Mouse (Mus musculus) kidney, postnatal 0 days (tissue): Measurements from ENCODE around the gene Epm2aip1. TPM values are rescaled to one million over a fixed set of nuclear protein-coding genes. Genes with fewer than 3 reads are reported as not detected.

ENCODE experiments used
- ATAC-seq: fragments of 200-750 bp; cut with Nextera tagmentation; replicated peaks from 2 replicates; pipeline ENCODE4 v1.8.0; 2017; ENCODE audit warnings: low read depth, moderate number of reproducible peaks, moderate TSS enrichment, moderate library complexity; ENCODE audit not compliant: low FRiP score
- DNase-seq: peaks from one replicate; pipeline ENCODE4 v3.0.0-alpha.2; 2016; ENCODE audit warnings: low spot score
- H3K27ac ChIP-seq: fragments of 300-500 bp; sonication (generic); 2 replicates; pipeline ENCODE4 v1.5.1; 2014; ENCODE audit warnings: mild to moderate bottlenecking
- H3K27me3 ChIP-seq: fragments of 300-500 bp; sonication (generic); 2 replicates; pipeline ENCODE4 v1.6.1; 2014; ENCODE audit warnings: low read length, mixed read lengths; ENCODE audit not compliant: insufficient read depth
- H3K36me3 ChIP-seq: fragments of 300-500 bp; sonication (generic); 2 replicates; pipeline ENCODE4 v1.6.1; 2014; ENCODE audit warnings: low read length, mixed read lengths; ENCODE audit not compliant: insufficient read depth
- H3K4me1 ChIP-seq: fragments of 300-500 bp; sonication (generic); replicated peaks from 2 replicates; pipeline ENCODE4 v1.6.1; 2014; ENCODE audit warnings: antibody characterized with exemption, low read length, mixed read lengths; ENCODE audit not compliant: insufficient read depth
- H3K4me2 ChIP-seq: fragments of 300-500 bp; sonication (generic); 2 replicates; pipeline ENCODE4 v1.6.1; 2014; ENCODE audit warnings: mild to moderate bottlenecking, low read length, moderate library complexity, mixed read lengths
- H3K4me3 ChIP-seq: fragments of 300-500 bp; sonication (generic); replicated peaks from 2 replicates; pipeline ENCODE4 v1.5.1; 2014; ENCODE audit warnings: low read depth, low read length
- H3K9ac ChIP-seq: fragments of 300-500 bp; sonication (generic); 2 replicates; pipeline ENCODE4 v1.6.1; 2014; ENCODE audit warnings: low read depth, low read length
- H3K9me3 ChIP-seq: fragments of 300-500 bp; sonication (generic); replicated peaks from 2 replicates; pipeline ENCODE4 v1.6.1; 2016; ENCODE audit warnings: low read length, inconsistent platforms, mixed read lengths
- CTCF ChIP-seq: IDR thresholded peaks from 2 replicates; pipeline ENCODE4 v1.5.1; 2016; ENCODE audit warnings: antibody characterized with exemption, low read depth, mild to moderate bottlenecking, moderate library complexity
- WGBS: fragments of 180-500 bp; shearing (Covaris S2); extraction: QIAGEN DNeasy Blood & Tissue Kit; methylation state at CpG from one replicate; pipeline ENCODE4 v1.1.7; 2014; 5-methylcytosine and 5-hydroxymethylcytosine counted together
- polyA plus RNA-seq: library from polyadenylated mRNA; unstranded; fragments of >200 nt; fragmentation: Nextera tagmentation; extraction: Ambion mirVana; gene quantifications from 2 replicates; pipeline ENCODE4 v1.2.1, GENCODE M21; 2015

Epm2aip1 gene
- polyA plus RNA-seq, 1 experiment from 2014 or later: 18.6 TPM

GRCm38 (mm10) chr9:111243384-111243783 lies 28.3 kb upstream of the Epm2aip1 start:
- H3K4me3 ChIP-seq: no peak overlapping the region
- no peaks in the 10 kb centered on the region for H3K4me1 ChIP-seq
- H3K36me3 ChIP-seq: peaks cover 29% of the 10 kb centered on the region
- H3K4me2 ChIP-seq: no peak overlapping the region
- no peaks in the 10 kb centered on the region for H3K27me3 ChIP-seq
- TF ChIP-seq CTCF: no peak
- H3K27ac ChIP-seq: no peak overlapping the region
- ATAC-seq (no peak), DNase-seq (no peak)
- H3K9ac ChIP-seq: no peak overlapping the region
- WGBS: 85% methylated on average over 6 of the region's 6 CpGs
- H3K9me3 ChIP-seq: no peaks in the 10 kb centered on the region

- Histone ChIP-seq H3K4me1 (no peaks in the 10 kb centered on the region), H3K4me2 (no peak overlapping the region), H3K9me3 (no peaks in the 10 kb centered on the region), H3K9ac (no peak overlapping the region), H3K4me3 (no peak overlapping the region), H3K27me3 (no peaks in the 10 kb centered on the region), H3K27ac (no peak overlapping the region), H3K36me3 (peaks cover 23% of the 10 kb centered on the region)
- ATAC-seq: no peak
- TF ChIP-seq CTCF: no peak
- 81% methylated on average over 6 of the region's 6 CpGs for WGBS
- no peak for DNase-seq
Observed at GRCm38 (mm10) chr9:111245546-111245945, 26.2 kb upstream of the Epm2aip1 start.

DNA sequence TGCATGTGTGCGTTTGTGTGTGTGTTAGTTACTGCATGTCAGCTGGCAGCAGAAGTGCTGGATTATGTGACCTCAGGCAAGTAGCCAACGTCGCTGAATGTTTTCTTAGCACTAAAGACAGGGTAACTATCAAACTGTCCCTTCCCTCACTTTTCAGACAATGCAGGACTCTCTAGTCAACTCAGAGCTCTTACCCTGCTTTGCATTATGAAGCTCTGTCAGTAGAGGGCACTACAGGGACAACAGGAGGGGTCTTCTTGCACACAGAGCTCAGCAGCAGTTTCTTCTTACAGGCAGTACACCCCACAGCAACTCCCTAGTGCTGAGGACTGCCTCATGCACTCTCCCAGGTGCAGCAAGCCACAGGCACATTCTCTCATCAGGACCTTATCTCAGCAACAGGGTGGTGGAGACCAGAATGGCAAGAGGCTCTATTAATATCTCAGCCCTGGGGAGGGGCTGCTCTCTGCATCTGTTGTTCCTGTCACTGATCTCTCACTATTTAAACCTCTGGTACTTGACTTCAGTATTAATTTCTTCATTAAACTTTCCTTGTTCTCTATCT lies 24.0 kb upstream of the Epm2aip1 start:
- 55% methylated on average over 3 of the region's 3 CpGs for WGBS
- DNase-seq (peak; percentile 12), ATAC-seq (no peak)
- H3K4me1 ChIP-seq: no peaks in the 10 kb centered on the region
- H3K9ac ChIP-seq: no peak overlapping the region
- no peaks in the 10 kb centered on the region for H3K27me3 ChIP-seq
- no peak overlapping the region for H3K4me3 ChIP-seq
- TF ChIP-seq CTCF: peak; percentile 49
- peaks cover 18% of the 10 kb centered on the region; the same call in 1 of the 2 replicates for H3K36me3 ChIP-seq
- no peak overlapping the region for H3K4me2 ChIP-seq
- no peaks in the 10 kb centered on the region for H3K9me3 ChIP-seq
- no peak overlapping the region for H3K27ac ChIP-seq

DNA sequence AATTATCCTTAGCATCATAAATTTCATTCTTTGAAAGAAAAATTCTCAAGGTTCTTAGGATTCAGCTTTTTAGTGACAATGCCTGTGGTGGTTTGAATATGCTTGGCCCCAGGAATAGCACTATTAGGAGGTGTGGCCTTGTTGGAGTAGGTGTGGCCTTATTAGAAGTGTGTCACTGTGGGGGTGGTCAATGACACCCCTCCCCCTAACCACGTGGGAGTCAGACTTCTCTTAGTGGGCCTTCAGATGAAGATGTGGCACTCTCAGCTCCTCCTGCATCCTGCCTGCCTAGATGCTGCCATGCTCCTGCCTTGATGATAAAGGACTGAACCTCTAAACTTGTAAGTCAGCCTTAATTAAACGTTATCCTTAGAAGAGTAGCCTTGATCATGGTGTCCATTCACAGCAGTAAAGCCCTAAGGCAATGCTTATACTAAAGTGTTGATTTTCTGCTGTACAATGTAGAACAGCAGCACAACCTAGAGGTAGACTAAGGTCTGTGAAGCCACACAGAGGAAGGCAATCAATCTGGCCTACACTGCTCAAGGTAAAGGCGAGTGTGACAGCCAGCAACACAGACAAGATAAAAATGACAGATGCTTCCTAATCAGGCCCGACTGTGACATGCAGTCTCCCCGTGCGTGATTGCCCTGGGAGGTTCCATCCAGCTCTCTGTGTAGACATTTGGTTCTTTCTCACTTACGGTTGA lies 19.4 kb upstream of the Epm2aip1 start:
- H3K4me1 ChIP-seq: no peaks in the 10 kb centered on the region
- peak; percentile 52 for TF ChIP-seq CTCF
- peak; percentile 16 for DNase-seq
- peaks cover 42% of the 10 kb centered on the region for H3K36me3 ChIP-seq
- ATAC-seq: no peak
- H3K27ac ChIP-seq: no peak overlapping the region
- no peaks in the 10 kb centered on the region for H3K27me3 ChIP-seq
- no peak overlapping the region for H3K4me2 ChIP-seq
- no peak overlapping the region for H3K4me3 ChIP-seq
- no peaks in the 10 kb centered on the region for H3K9me3 ChIP-seq
- no peak overlapping the region for H3K9ac ChIP-seq
- WGBS: 73% methylated on average over 7 of the region's 7 CpGs

GRCm38 (mm10) chr9:111260360-111260985 lies 11.3 kb upstream of the Epm2aip1 start:
- DNase-seq (no peak), ATAC-seq (no peak)
- Histone ChIP-seq H3K4me2 (no peak overlapping the region), H3K4me3 (no peak overlapping the region), H3K27me3 (no peaks in the 10 kb centered on the region), H3K36me3 (peaks cover 43% of the 10 kb centered on the region), H3K9me3 (no peaks in the 10 kb centered on the region), H3K27ac (no peak overlapping the region), H3K4me1 (no peaks in the 10 kb centered on the region), H3K9ac (no peak overlapping the region)
- 30% methylated on average over 1 of the region's 1 CpGs for WGBS
- no peak for TF ChIP-seq CTCF

- no peak for TF ChIP-seq CTCF
- no peak for DNase-seq
- Histone ChIP-seq H3K9me3 (no peaks in the 10 kb centered on the region), H3K4me2 (no peak overlapping the region), H3K27me3 (no peaks in the 10 kb centered on the region), H3K4me3 (no peak overlapping the region), H3K4me1 (no peaks in the 10 kb centered on the region), H3K9ac (no peak overlapping the region), H3K36me3 (peaks cover 37% of the 10 kb centered on the region), H3K27ac (no peak overlapping the region)
- no peak for ATAC-seq
- WGBS: 89% methylated on average over 4 of the region's 4 CpGs
Observed at GRCm38 (mm10) chr9:111261356-111261755, 10.4 kb upstream of the Epm2aip1 start.
